Mouse (Mus musculus): ENCODE measurements around the gene St3gal3. TPM values are rescaled to one million over a fixed set of nuclear protein-coding genes. Genes with fewer than 3 reads are reported as not detected.

Gene St3gal3
- polyA plus RNA-seq, 1 experiment: 50.9 TPM

- no peak for DNase-seq (ENCODE audit: extremely low spot score in 1 of 2, low spot score in 1 of 2)
Observed at GRCm38 (mm10) chr4:117992036-117992435, 142.7 kb downstream of the St3gal3 start.

DNA sequence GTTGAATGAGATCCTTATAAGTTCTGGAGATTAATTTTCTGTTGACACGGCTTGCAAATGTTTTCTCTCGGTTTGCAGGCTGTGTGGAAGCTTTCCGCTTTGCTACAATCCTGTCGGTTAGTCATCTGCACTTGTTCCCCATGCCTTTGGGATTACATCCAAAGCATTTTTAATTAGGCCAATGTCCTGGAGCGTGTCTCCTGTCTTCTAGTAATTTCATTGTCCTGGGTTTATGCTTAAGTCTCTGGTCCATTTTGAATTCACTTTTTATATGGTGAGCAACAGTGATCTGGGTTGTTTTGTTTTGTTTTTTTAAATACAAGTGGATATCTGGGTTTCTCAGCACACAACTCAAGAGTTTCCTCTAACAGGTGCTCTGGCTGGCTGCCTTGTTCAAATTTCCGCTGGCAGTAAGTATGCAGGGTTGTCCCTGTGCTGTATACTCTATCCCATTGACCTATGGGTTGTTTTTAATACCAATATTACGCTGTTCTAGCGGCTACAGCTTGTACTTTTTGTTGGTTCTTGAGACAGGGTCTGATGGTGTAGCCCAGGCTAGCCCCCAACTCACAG lies 143.6 kb downstream of the St3gal3 start:
- no peak for DNase-seq (ENCODE audit: extremely low spot score in 1 of 2, low spot score in 1 of 2)

DNA sequence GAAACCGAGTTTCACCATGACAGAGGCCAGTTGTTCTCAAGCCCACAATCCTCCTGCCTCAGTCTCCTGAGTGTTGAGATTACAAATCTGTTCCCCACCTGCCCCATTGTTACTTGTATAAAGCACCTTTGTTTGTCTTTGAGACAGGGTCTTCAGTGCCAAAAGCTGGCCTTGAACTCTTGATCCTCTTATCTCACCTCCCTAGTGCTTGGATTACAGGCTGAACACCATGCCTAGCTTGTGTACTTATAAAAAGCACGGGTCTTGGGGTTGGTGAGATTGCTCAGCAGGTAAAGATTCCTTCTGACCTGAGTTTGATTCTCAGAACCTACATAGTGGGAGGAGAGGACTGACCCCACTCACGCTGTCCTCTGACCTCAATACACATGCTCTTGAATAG lies 144.1 kb downstream of the St3gal3 start:
- DNase-seq (ENCODE audit: extremely low spot score in 1 of 2, low spot score in 1 of 2): no peak

GRCm38 (mm10) chr4:117989801-117990200 lies 144.9 kb downstream of the St3gal3 start:
- DNase-seq (ENCODE audit: extremely low spot score in 1 of 2, low spot score in 1 of 2): no peak

GRCm38 (mm10) chr4:117986766-117987165 lies 147.9 kb downstream of the St3gal3 start:
- DNase-seq (ENCODE audit: extremely low spot score in 1 of 2, low spot score in 1 of 2): no peak

DNA sequence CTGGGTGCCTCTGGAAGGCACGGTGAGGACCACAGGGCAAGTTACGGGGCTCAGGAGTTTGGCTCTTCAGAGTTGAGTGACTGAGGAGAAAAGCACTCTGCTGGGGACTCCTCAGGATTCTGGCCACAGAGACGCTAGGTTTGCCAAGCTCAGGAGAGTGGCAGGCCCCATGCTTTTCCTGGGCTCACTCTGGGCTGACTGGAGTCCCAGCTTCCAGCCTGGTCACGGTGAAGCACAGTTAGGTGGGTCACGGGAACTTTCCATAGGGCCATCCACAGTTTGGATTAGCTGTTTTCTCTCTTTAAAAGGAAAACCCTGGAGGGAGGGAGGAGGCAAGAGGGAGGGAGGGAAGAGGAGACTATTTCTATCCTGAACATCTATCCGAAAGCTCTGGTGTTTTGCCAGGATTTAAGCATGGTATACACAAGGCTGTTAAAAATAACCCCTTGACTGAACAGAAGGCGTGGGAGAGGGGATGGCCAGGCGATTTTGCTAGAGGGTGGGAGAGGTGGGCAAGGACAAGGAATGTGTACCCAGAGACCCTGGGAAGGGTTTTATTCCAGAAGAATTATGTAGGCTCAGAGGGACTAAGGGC lies 149.6 kb downstream of the St3gal3 start:
- peak; percentile 31 to 74 for DNase-seq (ENCODE audit: extremely low spot score in 1 of 2, low spot score in 1 of 2)

DNA sequence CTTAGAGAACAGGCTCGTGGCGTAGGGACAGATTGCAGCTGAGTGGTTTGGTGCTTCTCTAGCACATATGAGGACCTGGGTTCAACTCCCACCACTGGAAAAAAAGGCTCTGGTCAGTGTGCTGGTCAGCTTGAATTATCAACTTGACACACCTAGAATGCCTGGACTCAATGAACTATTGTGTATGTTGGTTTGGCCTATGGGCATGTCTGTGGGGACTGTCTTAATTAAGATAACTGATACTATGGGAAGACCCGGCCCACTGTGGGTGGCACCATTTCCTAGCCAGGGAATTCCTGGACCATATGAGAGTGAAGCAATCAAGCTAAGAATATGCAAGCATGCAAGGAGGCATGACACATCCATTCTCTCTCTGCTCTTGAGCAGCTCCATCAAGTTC lies 150.5 kb downstream of the St3gal3 start:
- DNase-seq (ENCODE audit: extremely low spot score in 1 of 2, low spot score in 1 of 2): no peak

GRCm38 (mm10) chr4:117982706-117983105 lies 152.0 kb downstream of the St3gal3 start:
- peak; percentile 19 to 79 for DNase-seq (ENCODE audit: extremely low spot score in 1 of 2, low spot score in 1 of 2)

DNA sequence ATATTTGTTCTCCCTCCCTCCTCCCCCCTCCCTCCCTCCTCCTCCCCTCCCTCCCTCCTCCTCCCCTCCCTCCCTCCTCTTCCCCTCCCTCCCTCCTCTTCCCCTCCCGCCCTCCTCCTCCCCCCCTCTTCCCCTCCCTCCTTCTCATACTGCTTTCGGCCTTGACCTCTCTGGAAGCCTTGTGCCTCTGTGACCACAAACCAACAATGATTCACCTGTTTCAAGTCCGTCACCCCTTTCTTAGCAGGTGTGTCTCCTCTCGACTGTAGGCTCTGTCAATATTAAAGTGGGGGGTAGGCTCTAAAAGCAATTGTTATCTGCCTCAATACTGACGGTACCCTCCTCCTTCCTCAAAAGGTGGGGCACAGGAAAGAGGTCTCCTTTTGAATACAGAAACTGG lies 153.2 kb downstream of the St3gal3 start:
- DNase-seq (ENCODE audit: extremely low spot score in 1 of 2, low spot score in 1 of 2): no peak

- no peak for DNase-seq (ENCODE audit: extremely low spot score in 1 of 2, low spot score in 1 of 2)
Observed at GRCm38 (mm10) chr4:117980161-117980560, 154.6 kb downstream of the St3gal3 start.

DNA sequence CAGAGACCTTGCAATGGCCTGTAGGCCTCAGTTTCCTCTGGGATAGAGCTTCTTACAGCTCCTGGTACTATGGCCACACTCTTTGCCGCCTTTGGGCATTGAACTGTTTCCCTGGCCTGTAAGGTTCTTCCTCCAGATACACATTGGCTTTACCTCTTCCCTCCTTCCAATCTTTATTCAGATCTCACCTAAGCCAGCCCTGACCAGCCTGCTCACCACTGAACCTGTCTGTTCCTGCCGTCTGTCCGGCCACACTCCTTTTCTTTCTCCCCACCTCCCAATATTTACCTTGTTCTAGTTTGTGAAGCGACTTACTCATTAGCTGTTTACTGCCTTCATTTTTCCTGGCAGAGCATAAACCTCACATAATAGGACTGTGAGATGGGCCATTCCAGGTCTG lies 155.5 kb downstream of the St3gal3 start:
- no peak for DNase-seq (ENCODE audit: extremely low spot score in 1 of 2, low spot score in 1 of 2)

GRCm38 (mm10) chr4:117978282-117978681 lies 156.4 kb downstream of the St3gal3 start:
- DNase-seq (ENCODE audit: extremely low spot score in 1 of 2, low spot score in 1 of 2): no peak

- DNase-seq (ENCODE audit: extremely low spot score in 1 of 2, low spot score in 1 of 2): no peak
Observed at GRCm38 (mm10) chr4:117977841-117978240, 156.9 kb downstream of the St3gal3 start.

GRCm38 (mm10) chr4:117977371-117977770 lies 157.3 kb downstream of the St3gal3 start:
- no peak for DNase-seq (ENCODE audit: extremely low spot score in 1 of 2, low spot score in 1 of 2)

- DNase-seq (ENCODE audit: extremely low spot score in 1 of 2, low spot score in 1 of 2): no peak
Observed at GRCm38 (mm10) chr4:117975820-117976219, 158.9 kb downstream of the St3gal3 start.

- DNase-seq (ENCODE audit: extremely low spot score in 1 of 2, low spot score in 1 of 2): peak in 1 of 2 experiments; percentile 68
Observed at GRCm38 (mm10) chr4:117974719-117975118, 160.0 kb downstream of the St3gal3 start.

GRCm38 (mm10) chr4:117972999-117973398 lies 161.7 kb downstream of the St3gal3 start:
- DNase-seq (ENCODE audit: extremely low spot score in 1 of 2, low spot score in 1 of 2): no peak

DNA sequence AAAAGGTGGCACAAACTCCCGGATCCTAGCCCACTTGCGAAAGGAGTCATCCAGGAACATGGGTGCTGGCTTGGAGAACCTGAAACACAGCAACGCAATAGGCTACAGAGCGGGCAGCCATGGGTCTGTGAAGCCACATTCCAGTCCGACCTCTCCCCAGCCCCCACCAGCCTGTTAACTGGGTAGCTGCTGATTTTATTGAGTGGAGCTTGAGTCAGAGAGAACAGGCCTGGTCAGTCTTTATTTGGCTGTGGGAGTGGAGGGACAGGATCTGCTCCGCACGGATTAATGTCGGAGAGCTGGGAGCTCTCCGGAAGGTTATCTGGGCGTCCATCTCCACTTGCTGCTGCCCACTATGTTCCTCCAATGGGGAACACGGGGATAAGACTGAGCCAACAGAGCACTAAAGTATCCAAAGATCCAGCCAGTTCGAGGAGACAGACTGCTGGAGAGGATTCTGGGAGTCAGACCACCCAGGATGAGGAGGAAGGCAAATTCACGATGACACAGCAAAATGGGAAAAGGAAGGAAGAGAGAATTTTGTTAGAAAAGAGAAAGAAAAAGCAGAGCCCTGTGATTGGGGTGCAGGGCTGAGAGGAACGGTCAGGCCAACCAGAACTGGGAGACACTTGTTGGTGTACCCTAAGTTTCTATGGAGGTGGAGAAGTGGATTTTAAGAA lies 170.2 kb downstream of the St3gal3 start:
- no peak for DNase-seq (ENCODE audit: extremely low spot score in 1 of 2, low spot score in 1 of 2)

DNA sequence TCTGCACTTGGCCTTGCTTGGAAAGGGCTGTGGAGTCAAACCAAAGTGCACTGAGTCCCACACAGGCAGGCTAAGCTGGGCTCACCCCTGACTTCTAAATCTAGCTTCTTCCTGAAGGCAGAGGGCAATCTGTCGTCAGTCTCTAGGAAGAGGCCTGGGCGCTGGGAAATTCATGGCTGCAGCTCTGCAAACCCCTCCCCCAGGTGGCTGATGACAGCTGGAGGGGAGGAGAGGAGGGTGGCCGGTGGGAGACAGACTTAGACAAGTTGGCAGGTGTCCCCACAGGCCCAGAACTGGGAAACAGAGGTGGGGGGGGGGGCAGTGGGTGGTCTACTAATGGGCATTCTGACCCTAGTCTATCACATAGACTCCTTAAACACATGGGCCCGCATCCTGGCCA lies 177.2 kb downstream of the St3gal3 start:
- DNase-seq (ENCODE audit: extremely low spot score in 1 of 2, low spot score in 1 of 2): no peak

DNA sequence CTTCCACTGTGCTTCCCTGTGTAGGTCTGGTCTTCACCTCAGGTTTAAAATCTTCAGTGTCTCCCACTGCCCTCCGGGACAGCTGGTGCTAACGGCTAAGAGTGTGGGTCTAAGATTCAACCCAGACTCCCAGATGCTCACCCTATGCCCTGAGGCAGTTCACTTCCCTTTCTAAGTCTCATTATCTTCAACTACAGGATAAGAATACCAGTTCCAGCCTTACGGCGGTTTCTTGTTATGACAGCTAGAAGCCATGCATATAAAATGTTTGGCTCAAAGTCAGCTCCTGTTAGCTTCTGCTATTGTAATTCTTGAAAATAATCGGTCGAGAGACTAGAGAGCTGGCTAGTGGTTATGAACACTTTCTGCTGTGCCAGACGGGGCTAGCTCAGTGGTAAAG lies 187.2 kb downstream of the St3gal3 start:
- DNase-seq (ENCODE audit: extremely low spot score in 1 of 2, low spot score in 1 of 2): no peak

DNA sequence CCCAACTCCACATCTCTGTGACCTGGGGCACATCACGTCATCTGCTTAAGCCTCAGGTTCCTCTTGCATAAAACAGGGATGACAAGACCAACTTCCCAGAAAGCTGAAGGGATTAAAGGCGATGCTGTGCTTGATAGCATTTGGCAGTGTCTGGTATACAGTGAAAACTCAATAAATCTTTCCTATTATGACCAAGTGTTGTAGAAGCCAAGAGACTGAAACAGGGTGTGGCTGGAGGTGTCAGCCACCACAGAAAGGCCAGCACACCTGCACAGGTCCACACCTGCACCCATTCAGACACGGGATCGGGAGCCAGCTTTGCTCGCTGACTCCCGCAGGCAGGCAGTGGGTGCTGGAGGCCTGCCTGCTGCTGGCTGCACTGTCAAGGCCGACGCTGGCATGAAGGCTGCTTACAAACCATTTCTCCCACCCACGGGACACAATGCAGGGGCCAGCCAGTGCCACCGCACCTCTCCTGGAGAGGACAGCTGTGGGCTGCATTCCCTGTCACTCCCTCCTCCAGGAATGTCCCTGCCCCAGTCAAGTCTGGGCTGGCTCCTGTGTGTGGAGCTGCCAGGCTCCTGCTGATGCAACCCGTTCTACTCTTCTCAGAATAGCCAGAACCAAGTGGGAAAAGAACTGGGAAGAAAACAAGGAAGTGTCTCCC lies 187.9 kb downstream of the St3gal3 start:
- peak in 1 of 2 experiments; percentile 15 for DNase-seq (ENCODE audit: extremely low spot score in 1 of 2, low spot score in 1 of 2)

- no peak for DNase-seq (ENCODE audit: extremely low spot score in 1 of 2, low spot score in 1 of 2)
Observed at GRCm38 (mm10) chr4:117943317-117943716, 191.4 kb downstream of the St3gal3 start.

All from frontal cortex, adult 2 months (tissue).